Mouse (Mus musculus) megakaryocyte, embryonic 14.5 days (primary cell): ENCODE data around the gene Il10rb. TPM values are rescaled to one million over a fixed set of nuclear protein-coding genes. Genes with fewer than 3 reads are reported as not detected.
A peak's percentile ranks its signal among the peaks of the same experiment; 100 is the strongest.

Experiments
- H3K27me3 ChIP-seq: replicated peaks from 2 replicates; pipeline ENCODE3; 2012; ENCODE audit warnings: inconsistent platforms
- H3K36me3 ChIP-seq: replicated peaks from 2 replicates; pipeline ENCODE3; 2012; ENCODE audit warnings: low read length, inconsistent platforms, mixed read lengths
- H3K4me1 ChIP-seq: 2 replicates; pipeline ENCODE4 v1.6.1; 2012; ENCODE audit warnings: inconsistent platforms
- H3K4me3 ChIP-seq: replicated peaks from 2 replicates; pipeline ENCODE3; 2012; ENCODE audit warnings: moderate library complexity, mild to moderate bottlenecking, inconsistent platforms
- H3K9me3 ChIP-seq: 2 replicates; pipeline ENCODE4 v1.6.1; 2012; ENCODE audit warnings: inconsistent platforms
- FLI1 ChIP-seq: IDR thresholded peaks from 2 replicates; pipeline ENCODE4 v1.6.1; 2012; ENCODE audit warnings: low read length, inconsistent platforms, mixed read lengths
- GATA1 ChIP-seq: IDR thresholded peaks from 3 replicates; pipeline ENCODE4 v1.6.1; 2012; ENCODE audit warnings: mixed read lengths, low read length, inconsistent platforms, borderline replicate concordance
- polyA plus RNA-seq: library from polyadenylated mRNA; stranded (reverse); fragments of >175 nt; gene quantifications from 2 replicates; pipeline ENCODE4 v1.2.3, GENCODE M21; 2012; ENCODE audit warnings: low replicate concordance; ENCODE audit not compliant: insufficient read depth

Gene Il10rb
- polyA plus RNA-seq, 1 experiment = 13.1 TPM

DNA sequence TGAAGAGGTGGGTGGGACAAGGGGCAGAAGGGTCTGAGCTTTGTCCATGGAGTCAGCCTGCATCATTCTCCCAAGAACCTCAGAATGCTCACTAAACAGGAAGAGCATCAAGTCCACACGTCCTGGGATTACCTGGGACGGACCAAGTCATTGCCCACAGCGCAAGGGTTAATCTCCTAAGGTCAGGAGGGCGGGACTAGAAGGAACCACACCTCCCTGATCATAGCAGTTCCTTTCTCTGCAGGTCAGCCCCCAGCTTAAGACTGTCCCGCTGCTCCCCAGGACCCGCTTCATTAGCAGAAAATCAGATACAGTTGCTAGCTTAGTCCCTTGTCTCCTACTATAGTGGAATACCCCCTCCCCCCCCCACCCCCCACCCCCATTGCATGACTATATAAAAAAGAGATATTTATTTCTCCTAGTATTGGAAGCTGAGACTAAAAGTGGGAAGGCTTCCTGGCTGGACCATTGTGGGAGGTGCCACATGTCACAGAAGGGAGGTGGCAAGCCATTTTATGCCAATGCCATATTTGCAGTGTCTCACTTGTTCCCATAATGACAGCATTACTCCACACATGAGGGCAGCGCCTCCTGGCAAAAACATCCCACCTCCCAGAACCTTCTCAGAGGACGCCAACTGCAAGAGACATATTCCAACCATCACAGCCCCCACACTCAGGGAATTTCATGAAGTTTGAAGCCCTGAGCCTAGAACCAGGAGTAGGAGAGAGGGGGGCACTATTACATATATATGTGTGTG is 10.2 kb upstream of the Il10rb start:
- no peaks in the 10 kb centered on the region; the same call in 1 of the 2 replicates for H3K9me3 ChIP-seq
- TF ChIP-seq GATA1 (no peak), FLI1 (no peak)
- peaks cover 81% of the 10 kb centered on the region for H3K36me3 ChIP-seq
- H3K27me3 ChIP-seq = no peaks in the 10 kb centered on the region
- 0 out of 2 replicates have a peak, but pooled peaks cover 3% of the 10 kb centered on the region for H3K4me1 ChIP-seq
- no peak overlapping the region for H3K4me3 ChIP-seq

DNA sequence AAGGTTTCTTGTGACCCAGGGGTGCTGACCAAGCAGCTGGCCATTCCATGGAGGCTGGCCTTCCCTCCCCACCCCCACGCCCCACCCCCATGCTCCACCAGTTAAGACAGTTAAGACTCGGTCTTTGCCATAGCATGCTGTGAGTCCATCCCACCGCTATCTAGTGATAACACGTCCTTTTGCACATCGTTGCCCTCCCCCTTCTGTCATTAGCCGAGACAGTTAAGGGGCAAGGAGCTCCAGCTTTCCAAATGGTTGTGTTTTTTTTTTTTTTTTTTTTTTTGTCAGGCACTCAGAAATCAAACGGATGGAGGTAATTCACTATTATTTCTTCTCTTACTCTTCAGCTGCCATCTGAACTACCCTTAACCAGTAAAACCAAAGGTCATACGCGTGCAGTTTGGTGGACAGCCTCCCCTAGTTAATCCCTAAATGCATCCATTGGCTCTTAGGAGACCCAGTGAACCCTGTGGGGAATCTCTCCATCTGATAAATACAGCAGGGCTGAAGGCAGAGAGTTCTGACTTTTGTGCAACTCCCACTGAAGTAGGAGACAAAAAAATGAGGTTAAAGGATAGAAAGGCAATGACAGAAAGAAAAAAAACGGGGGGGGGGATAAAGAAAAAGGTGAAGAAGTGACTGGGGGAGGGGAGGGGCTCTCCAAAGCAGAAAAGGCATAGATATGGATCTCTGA is 9.0 kb upstream of the Il10rb start:
- H3K9me3 ChIP-seq = no peaks in the 10 kb centered on the region; the same call in 1 of the 2 replicates
- H3K27me3 ChIP-seq = no peaks in the 10 kb centered on the region
- H3K36me3 ChIP-seq = peaks cover 84% of the 10 kb centered on the region
- TF ChIP-seq GATA1 (no peak), FLI1 (no peak)
- H3K4me1 ChIP-seq = 0 out of 2 replicates have a peak, but pooled peaks cover 3% of the 10 kb centered on the region
- no peak overlapping the region for H3K4me3 ChIP-seq

DNA sequence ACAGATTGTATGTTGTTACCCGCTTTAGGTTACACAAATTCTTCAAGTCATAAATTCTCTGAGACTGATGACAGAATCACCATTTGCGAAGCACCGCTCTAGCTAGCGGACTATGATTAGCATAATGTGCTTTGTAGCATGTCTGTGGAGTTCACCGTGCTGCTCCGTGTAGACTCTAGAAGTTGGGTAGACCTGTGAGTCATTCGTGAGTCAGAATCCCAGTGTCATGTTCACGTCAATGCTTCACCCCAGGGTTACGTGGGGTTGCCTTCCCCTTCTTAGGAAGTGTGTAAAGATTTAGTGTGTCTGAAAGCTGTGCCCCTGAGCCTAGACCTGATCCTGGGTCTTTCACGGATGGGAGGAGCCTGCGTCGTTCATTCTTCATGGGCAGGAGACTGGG is 7.9 kb upstream of the Il10rb start:
- Histone ChIP-seq H3K4me3 (no peak overlapping the region), H3K36me3 (peaks cover 83% of the 10 kb centered on the region), H3K27me3 (no peaks in the 10 kb centered on the region), H3K4me1 (0 out of 2 replicates have a peak, but pooled peaks cover 7% of the 10 kb centered on the region), H3K9me3 (no peaks in the 10 kb centered on the region)
- no peak for TF ChIP-seq GATA1
- TF ChIP-seq FLI1 = no peak

DNA sequence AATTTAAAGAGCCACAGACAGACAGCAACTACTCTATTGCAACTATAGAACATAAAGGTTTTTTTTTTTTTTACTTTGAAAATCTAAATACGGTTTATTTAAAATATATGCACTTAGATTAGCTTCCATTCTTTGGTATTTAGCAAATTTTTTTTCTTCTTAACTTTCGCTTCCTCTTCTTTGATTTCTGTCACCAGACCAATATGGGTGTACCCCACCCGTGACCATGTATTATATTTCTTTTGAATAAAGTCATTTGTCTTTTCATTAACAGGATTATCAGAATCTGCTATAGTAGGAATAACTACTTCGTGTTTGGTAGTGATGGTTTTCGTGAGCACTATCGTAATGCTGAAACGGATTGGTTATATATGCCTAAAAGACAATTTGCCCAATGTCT is 7.0 kb upstream of the Il10rb start:
- H3K4me1 ChIP-seq = 0 out of 2 replicates have a peak, but pooled peaks cover 7% of the 10 kb centered on the region

DNA sequence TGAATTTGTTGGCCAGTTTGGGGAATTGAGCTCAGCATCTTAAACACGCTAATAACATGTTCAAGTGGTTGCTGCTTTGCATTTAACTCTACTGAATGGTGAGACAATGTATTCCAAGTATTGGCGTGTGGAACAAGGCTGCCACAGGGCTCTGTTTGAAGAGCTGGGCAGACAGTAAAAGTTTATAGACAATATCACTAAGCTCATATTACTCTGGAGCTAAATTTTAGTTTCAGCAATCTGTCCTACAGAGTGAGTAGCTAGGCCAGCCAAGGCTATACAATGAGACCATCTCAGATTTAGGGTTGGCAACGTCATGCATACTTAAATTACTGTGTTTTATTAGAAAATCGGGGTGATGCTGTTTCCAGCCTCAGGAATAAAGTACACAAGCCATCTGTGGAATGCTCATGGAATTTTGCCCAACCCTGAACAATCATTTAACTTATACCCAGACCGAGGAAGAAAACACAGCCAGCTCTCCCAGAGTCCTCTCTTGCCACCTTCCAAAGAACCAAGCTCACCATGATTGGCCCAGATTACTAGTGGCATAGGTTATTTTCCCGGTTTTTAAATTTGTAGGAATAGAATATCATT is 4.3 kb upstream of the Il10rb start:
- H3K36me3 ChIP-seq = peaks cover 67% of the 10 kb centered on the region
- H3K4me1 ChIP-seq = peaks cover 16% of the 10 kb centered on the region
- no peaks in the 10 kb centered on the region for H3K9me3 ChIP-seq
- H3K27me3 ChIP-seq = no peaks in the 10 kb centered on the region
- TF ChIP-seq GATA1 (no peak), FLI1 (no peak)
- no peak overlapping the region for H3K4me3 ChIP-seq

More for the DNA sequence above, 7.0 kb upstream of the Il10rb start:
- no peak overlapping the region for H3K4me3 ChIP-seq
- H3K9me3 ChIP-seq = no peaks in the 10 kb centered on the region
- no peaks in the 10 kb centered on the region for H3K27me3 ChIP-seq
- peaks cover 81% of the 10 kb centered on the region for H3K36me3 ChIP-seq
- TF ChIP-seq GATA1 (no peak), FLI1 (no peak)

DNA sequence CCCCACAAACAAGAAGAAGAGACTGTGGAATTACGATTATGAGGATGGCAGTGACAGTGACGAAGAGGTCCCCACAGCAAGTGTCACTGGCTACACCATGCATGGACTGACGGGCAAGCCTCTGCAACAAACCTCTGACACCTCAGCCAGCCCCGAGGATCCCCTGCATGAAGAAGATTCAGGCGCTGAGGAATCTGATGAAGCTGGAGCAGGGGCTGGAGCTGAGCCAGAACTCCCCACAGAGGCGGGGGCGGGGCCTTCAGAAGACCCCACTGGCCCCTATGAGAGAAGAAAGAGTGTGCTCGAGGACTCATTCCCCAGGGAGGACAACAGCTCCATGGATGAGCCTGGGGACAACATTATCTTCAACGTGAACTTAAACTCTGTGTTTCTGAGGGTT is 2.2 kb upstream of the Il10rb start:
- Histone ChIP-seq H3K4me3 (no peak overlapping the region), H3K4me1 (peaks cover 28% of the 10 kb centered on the region), H3K36me3 (peaks cover 62% of the 10 kb centered on the region), H3K27me3 (no peaks in the 10 kb centered on the region), H3K9me3 (no peaks in the 10 kb centered on the region)
- TF ChIP-seq FLI1 (no peak), GATA1 (no peak)

DNA sequence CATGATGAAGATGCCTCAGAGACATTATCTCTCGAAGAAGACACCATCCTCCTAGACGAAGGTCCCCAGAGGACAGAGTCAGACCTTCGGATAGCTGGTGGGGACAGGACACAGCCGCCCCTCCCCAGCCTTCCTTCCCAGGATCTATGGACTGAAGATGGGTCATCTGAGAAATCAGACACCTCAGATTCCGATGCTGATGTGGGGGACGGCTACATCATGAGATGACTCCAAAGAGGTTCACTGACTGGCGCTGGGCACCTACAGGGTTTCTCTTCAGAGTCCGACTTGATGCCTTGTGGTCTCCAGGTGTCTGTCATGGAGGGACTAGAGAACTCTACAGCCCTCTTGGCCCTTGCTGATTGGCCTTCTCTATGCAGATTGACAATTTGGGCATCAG is 1.8 kb upstream of the Il10rb start:
- no peak for TF ChIP-seq GATA1
- no peak for TF ChIP-seq FLI1
- Histone ChIP-seq H3K4me1 (peaks cover 32% of the 10 kb centered on the region), H3K9me3 (no peaks in the 10 kb centered on the region), H3K4me3 (no peak overlapping the region), H3K36me3 (peaks cover 66% of the 10 kb centered on the region), H3K27me3 (no peaks in the 10 kb centered on the region)

DNA sequence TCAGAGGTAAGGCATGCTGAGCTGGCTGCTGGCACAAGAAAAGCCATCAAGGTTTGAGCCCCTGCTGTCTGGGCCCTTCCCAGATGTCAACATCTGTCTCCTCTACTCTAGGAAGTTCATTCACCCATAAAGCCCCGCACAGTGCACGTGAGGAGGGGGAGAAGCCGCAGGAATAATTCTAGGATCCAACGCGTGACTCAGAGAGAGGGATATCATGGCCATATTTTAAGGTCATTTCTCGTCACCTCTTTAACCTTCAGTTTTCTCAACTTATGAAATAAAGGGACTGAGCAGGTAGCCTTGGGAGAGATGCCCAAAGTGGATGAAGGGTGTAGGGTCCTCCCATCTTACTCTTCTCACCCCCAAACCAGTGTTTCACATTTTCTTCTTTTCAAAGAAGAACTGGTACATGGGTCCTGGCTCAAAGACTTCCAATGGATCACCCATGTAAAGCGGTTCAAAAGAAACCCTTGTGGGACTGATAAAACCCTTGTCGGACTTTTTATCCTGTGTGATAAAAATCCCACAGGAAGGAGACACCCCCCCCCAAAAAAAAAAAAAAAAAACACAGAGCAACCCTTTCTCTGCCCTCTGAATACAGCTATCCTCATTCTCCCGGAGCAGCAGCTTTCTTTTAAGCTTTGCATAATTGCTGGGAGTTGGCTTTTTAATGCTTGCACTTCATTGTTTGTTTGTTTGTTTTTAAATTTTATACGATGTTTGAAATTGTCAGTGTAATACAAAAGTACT is 961 bp upstream of the Il10rb start:
- peaks cover 37% of the 10 kb centered on the region for H3K4me1 ChIP-seq
- no peak for TF ChIP-seq FLI1
- TF ChIP-seq GATA1 = no peak
- H3K4me3 ChIP-seq = no peak overlapping the region
- H3K36me3 ChIP-seq = peaks cover 69% of the 10 kb centered on the region
- no peaks in the 10 kb centered on the region for H3K9me3 ChIP-seq
- no peaks in the 10 kb centered on the region for H3K27me3 ChIP-seq

DNA sequence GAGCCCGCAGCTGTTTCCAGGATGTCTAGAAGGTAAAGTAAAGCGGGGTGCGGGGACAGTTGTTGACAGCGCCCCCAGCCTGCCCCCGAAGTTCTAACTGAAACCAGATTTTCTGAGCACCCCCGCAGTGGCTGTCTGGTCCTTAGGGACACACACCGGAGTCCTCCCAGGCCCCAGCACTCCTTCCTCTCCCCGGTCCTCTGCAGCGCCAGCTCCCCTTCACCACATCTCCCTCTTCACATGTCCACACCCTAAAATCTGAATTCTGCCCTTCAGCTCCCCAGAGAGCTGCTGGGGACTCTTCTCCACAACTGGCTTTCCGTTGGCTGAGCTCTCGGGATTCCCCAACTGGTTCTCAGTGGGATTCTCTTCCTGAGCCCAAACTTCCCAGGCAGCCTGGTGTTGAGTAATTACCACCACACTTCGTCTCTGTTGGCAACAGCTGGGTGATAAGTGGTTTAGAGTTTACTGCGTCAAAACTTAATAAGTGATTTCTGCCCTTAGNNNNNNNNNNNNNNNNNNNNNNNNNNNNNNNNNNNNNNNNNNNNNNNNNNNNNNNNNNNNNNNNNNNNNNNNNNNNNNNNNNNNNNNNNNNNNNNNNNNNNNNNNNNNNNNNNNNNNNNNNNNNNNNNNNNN is 739 bp downstream of the Il10rb start:
- TF ChIP-seq FLI1 (no peak), GATA1 (no peak)
- Histone ChIP-seq H3K36me3 (peaks cover 69% of the 10 kb centered on the region), H3K9me3 (no peaks in the 10 kb centered on the region), H3K4me3 (peak overlapping the region; percentile 95), H3K27me3 (no peaks in the 10 kb centered on the region), H3K4me1 (peaks cover 37% of the 10 kb centered on the region)
